Mouse (Mus musculus): ENCODE measurements at regions not wholly inside any gene's neighbourhood (a gene's known extent, or its start where the extent isn't known, plus 50 kb on each side); places are given as distances from the start of the nearest gene placed in this dataset.

DNA sequence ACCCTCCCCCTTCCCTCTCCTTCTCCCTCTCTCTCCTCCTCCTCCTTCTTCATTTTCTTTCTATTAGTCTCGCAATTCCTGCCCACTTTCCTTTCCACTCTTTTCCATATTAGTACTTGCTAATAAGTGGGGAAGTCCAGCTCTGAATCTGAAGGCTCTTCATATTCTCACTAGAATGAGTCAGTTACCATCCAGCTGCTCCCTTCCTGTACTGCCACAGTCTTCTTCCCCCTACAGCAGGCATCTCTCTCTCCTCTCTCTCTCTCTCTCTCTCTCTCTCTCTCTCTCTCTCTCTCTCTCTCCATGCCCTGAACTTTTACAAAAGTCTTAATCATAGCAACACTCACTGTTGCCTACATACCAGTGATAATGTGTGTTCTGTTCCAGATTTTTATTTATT, 226.6 kb upstream of the Pter start:
- no peak for DNase-seq (ENCODE audit: low spot score in 2 of 2)

DNA sequence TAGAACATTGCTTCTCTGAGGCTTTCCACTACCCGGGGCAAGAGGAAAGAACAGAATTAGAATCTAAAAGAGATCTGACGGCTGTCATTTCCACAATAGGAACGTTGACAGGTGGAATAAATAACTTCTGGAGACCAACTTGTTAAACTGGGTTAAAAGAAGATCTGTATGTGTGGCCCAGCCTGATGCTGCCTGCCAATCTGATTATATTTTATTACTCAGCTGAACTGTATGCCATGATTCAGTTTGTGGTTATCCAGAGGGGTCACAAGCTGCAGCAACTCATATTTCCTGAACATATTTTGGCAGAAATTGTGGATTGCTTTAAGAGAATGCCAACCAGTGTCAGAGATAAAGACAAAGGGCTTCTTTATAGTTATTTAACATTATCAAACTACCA, 224.5 kb upstream of the Pter start:
- DNase-seq (ENCODE audit: low spot score in 2 of 2): no peak

DNA sequence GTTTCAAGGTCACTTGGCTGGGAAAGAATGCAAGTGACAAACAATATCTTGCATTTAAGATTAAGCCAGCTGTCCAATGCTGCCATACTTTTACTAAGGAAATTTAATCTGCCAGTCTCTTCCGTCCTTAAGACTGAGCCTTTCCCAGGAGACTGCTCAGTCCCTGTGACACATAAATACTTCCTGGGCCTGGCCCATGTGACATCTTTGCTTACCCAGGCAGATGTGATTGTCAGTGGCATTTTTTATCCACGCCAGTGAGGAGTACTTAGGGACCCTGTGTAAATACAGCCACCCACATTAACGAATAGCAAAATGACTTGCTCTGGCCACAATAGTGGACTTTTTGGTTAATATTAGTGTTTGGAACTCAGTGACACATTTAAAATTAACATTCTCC, 216.3 kb upstream of the Pter start:
- no peak for DNase-seq (ENCODE audit: low spot score in 2 of 2)

DNA sequence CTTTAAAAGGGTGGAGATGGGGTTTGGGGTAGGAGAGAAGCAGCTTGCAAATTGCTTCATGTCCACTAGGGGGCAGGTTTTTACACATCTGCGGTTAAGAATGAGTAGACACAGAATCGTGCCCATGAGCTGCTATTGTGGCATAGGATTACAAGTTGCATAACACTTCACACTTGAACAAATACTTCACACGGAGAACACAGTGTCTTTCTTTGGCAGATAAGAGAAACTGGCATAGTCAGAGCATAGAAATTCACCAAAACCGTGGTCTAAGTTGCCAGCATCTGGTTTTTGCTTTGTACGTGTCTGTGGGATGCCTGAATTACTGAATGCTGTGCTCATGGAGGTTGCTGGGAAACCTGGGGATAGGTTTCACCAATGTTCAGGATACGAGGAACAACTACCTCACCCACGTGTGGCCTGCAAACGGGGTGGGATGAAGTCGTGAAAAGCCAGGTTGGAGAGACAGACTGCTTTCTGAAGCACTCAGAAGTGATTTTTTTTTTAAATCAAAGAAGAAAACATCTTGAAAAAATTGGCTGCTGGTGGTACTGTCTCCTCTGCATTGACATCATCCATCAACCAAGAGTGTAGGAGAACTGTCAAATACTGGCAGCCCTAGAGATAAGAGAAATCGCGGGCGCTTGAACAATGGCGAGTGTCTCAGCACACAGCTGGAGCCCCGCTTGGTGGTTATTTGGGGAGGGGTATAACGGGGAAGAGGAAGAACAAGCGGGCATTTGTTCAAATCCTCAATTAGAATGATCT, 214.5 kb upstream of the Pter start:
- DNase-seq (ENCODE audit: low spot score in 2 of 2): peak; percentile 59 to 76

DNA sequence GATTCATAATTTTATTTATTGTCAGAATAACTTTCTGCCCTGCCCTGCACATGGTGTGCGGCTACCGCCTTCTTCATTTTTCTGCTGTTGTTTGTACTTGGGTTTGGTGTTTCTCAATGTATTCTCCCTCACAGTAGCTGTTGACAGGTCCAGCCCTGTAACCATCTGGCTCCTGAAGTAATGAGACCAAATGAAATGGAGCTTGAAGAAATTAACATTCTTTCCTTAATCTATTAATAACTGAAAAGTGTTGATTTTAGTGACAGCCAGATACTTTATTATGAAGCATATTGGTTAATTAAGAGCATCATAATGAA, 214.0 kb upstream of the Pter start:
- DNase-seq (ENCODE audit: low spot score in 2 of 2): peak in 1 of 2 experiments; percentile 13

DNA sequence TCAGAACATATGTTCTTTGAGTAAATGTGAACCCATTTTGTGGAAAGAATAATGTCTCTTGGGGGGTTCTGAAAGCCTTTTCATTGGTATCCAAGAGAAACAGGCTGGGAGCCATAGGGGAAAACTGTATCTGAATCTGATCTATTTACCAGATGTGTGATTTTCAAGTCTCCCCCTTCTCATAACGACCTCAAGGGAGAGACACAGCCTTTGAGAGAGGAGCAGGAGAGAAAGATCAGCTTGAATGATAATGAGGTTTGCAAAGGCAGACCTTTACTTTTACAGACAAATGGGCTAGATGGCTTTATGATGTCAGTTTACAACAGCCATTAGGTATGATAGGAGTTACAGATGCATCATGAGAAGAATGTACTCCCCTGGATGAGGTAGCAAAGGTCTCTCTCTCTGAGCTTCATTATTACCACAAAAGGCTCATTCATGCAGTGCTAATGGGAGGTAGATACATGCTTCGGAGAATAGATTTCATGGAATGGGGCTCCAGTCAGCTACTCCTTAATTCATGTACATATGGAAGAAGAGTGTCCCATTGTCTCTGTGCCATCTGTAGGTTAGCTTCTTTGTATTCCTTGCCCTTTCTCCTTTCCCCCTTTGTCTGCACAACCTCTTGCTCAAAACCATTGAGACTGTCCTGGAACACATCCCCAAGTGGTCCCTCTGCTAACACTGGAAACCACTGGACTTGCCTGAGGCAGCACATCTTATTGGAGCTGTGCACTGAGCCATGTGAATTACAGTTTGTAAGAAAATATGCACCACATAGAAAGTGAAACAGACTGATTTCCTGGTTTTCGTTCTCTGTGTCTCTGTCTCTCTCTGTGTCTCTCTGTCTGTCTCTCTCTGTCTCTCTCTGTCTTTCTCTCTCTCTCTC, 207.5 kb upstream of the Pter start:
- DNase-seq (ENCODE audit: low spot score in 2 of 2): no peak

DNA sequence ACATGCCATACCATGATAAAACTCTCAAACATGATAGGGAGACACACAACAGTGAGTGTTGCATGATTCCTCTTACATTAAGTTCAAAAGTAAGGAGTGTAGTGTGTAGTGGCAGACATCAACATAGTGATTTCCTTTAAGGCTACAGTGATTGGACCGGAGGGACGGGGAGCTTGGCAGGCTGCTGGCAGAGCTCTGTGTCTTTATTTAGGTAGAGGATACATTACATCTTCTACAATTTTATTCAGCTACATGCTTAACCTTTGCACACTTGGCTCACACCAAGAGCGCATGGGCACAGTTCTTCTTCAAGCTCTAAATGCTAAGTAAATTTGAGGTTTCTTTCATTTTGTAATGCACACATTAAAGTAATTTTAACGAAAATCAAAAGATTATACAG, 194.6 kb upstream of the Pter start:
- no peak for DNase-seq (ENCODE audit: low spot score in 2 of 2)

DNA sequence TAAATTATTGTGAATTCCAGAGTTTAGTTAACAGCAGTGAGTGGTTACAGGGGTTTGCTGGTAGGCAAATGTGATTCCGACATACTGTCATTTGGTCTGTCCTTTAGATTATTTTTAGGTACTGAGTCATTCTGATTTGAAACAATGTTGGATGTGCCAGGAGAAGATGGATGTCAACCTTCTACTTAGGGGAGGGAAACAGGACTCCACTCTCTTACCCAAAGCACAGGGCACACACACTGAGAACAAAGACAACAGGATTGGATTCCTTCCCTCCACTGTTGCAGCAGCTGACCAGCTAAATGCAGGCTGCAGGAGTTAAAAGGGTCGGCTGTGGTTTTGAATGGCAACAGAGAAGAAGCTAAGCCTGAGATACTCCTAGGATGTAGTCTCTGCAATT, 186.7 kb upstream of the Pter start:
- no peak for DNase-seq (ENCODE audit: low spot score in 2 of 2)

DNA sequence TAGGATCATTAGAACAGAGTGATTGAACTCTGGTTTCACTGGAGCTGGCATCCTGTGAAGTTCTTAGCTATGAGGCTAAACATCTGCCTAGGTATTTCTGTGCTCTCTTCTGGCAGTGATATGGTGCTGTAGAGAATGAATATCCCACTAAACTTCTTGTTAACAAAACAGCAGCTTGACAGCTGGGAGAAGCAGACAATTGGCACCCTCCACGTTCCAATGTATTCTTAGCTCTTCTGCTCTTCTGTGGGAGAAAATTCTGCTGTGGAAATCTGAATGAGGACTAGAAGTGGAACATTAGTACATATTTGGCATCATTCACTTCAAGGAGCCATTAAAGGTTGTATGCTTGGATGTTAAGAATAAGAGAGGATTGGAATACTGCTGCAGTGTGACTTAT, 177.0 kb upstream of the Pter start:
- DNase-seq (ENCODE audit: low spot score in 2 of 2): peak; percentile 31 to 43

DNA sequence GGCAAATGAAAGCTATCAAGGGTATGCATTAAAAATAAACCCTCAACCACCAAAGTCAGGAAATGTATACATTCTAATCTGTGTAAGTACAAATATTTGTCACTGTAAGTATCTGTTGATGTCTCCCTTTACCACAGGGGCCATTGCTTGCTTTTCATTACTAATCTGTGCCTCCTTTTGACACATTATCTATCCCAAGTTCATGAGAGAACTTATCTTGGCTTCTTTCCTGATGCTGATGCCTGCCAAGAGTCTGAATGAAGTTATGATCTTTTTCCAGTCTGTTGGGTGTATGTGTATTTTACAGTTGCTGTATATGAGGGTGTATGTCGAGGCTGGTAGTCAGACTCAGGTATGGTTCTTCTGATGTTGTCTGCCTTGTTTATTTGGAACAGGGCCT, 165.0 kb upstream of the Pter start:
- DNase-seq (ENCODE audit: low spot score in 2 of 2): no peak

DNA sequence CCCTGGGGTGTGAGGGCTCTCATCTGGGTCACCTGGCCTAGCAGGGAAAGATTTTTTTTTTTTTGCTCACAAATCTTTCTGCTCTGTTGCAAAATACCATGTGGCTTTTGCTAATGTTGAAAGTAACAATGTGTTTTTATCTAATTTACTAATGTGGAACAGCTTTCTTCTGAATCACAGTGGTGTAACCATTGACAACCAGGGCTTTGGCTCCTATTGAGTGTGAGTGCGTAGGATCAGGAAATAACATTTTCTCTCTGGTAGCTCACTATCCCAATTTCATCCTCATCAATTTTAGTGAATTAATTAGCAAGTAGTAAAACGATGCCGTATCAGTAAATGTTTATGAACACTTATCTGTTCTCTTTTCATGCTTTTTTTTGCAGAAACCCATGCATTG, 163.9 kb upstream of the Pter start:
- peak; percentile 20 to 82 for DNase-seq (ENCODE audit: low spot score in 2 of 2)

DNA sequence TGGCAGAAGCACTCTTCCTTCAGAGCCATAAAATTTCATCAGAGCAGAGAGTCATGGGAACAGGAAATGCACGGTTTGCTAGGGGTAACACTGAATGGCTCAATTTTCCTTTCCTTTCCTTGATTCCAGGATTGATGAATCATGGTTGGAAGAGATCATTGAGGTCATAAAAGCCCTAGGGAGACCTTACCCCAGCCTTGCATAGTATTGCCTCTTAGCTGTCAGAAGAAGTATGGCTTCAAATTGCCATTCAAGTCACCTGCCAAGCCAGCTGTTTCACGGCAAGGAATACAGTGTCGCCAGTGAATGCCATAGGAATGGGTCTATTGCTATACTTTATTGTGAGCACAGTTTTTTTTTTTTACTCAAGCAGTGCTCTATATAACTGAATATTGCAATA, 162.4 kb upstream of the Pter start:
- no peak for DNase-seq (ENCODE audit: low spot score in 2 of 2)

DNA sequence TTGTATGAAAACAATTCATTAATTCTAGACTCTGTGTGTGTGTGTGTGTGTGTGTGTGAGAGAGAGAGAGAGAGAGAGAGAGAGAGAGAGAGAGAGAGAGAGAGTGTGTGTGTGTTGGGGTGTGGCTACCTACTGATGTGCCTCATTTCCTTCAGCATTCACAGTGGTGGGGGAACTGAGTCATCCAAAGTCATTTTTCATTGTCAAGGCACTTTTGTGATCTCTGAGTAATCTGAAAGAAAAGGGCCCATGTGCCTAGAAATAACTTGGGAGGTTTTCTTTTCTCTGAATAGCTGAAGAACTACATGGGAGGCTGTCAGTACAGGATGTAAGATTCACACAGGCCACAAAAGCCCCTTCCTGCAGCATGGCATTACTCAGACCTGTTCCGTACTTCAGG, 159.3 kb upstream of the Pter start:
- no peak for DNase-seq (ENCODE audit: low spot score in 2 of 2)

DNA sequence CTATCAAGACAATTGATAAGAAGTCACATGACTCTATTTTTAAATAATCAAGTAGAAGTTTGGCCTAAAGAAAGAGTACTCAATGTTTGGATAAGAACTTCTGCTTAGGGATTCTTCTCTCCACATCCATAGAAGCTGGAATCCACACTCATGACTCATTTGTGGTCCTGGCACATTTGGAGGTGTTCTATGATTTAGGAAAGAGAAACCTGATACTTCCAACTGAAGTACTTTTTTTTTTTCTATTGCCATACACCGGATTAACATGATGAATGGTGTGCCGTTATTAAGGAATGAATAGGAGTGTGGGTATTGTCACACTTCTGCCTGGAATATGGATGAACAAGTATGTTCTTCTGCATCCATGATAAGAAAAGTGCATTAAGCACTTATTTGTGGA, 158.5 kb upstream of the Pter start:
- DNase-seq (ENCODE audit: low spot score in 2 of 2): no peak

DNA sequence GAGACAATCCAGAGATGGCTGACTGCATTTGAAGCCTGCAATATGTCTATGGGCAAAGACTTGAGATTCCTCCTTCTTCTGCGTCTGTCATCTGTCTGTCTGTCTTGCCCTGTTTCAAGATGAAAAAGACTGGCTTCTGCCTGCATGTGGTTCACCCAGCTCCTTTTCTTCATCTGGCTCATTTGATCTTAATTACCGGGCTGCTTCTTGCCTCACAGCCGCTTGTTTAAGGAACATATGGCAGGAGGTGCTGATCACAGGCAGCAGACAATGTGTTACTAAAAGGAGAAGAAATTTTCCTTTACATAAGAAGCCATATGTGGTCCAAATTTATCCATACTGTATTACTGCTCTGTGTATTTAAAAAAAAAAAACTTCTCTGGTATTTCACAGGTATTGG, 147.0 kb upstream of the Pter start:
- DNase-seq (ENCODE audit: low spot score in 2 of 2): peak; percentile 15 to 51

DNA sequence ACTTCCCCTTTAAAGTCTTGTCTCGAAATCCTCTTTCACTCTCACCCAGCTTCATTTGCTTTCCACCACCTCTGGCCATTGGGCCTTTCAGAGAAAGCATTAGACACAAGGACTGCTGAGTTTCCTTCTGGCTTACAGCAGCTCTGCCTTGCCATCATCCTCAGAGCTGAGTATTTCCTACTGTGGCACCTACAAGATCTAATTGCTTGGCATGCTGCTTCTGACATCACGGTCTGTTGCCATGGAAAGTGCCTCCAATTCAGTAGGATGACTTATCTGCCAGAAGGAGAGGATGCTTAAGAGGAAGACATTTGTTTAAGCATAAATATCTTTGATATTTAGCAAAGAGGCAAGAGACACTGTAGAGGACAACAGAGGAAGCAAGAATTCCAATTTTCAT, 146.1 kb upstream of the Pter start:
- DNase-seq (ENCODE audit: low spot score in 2 of 2): peak in 1 of 2 experiments; percentile 24

DNA sequence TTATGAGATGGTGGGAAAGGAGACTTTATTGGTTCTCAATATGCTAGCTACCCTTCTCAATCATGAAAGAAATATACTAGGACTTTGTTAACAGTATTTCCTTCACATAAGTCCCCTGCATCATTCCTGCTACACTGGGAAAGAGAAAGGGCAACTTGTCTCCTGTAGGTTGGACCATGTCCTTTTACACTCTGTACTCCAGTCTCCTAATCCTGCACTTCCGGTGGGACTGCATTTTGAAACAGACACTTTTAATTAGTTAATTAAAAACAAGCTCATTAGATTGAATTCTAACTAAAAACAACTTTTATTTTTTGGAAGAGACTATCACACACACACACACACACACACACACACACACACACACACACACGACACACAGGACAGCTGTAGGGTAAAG, 131.2 kb upstream of the Pter start:
- no peak for DNase-seq (ENCODE audit: low spot score in 2 of 2)

DNA sequence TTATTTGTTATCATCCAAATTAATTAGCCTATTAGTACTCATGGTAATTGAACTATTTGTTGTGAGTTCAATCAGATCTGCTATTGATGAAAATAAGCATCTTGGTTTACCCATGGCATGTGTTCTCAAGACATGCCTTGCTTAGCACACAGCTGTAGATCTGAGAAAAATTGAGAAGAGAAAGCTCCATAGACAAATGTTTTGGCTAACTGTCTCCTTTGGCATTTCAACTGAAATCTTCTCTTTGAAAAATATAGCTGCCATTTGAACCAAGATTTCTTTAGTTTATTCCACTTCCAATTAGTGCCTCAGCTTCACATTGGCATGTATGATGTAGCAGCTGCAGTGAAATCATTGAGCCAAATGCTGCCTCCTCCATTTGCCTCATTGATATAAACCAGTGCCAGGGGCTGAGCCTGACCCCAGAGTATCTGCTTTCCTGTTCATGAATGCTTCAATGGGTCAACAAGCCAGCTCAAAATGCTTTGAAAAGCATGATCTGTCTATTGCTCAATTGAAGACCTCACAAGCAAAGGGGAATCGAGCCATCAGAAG, 126.1 kb upstream of the Pter start:
- peak; percentile 32 to 71 for DNase-seq (ENCODE audit: low spot score in 2 of 2)

DNA sequence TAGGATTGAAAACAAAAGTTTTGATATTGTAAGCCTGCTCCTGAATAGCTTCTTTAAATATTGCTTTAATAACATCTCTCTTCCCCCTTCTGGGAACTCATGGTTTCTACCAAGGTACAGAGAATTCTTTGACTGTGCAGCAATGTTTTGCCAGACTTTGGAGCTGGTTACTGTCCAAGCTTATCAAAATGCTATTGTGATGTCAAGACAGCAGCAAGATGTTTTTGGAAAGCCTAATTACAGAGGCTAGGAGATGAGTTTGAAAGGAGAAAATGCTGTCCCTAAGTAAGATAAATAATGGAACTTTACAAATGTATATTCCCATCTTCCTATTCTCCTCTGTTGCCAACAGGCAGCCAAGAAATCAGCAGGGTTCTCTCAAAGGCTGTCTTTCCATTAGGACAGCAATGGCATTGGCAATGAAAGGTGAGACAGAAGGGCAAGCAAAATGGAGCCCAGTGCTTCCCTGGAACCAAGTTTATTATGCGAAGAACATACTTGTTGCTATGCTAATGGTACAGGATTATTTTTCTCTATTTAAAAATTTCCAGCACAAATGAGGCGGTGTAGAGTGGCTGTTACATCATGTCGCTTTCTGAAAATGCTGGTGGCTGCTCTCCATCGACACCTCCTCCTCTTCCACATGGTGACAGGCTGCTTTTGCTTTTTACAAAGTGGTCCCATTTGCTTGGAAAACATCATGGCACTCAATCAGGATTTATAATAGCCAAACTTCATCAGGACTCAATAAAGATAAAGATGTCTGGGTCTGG, 124.5 kb upstream of the Pter start:
- peak; percentile 24 to 85 for DNase-seq (ENCODE audit: low spot score in 2 of 2)

DNA sequence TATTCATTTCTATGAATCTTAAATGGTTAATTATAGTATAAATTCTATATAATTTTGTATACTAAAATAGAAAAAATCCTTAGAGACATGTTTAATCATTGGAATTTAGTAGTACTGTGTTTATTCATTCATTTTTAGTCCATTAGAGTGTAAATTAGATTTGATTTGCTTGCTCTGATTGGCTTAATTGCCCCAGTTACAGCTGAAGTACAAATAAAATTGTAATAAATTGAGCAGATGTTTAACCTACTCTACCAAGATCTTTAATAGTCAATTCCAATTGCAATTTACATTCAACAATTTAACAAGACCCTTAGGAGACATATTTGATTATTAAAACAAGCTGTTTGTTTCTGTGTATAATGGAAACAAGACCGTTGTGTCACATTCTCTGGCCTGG, 121.2 kb upstream of the Pter start:
- DNase-seq (ENCODE audit: low spot score in 2 of 2): no peak

DNA sequence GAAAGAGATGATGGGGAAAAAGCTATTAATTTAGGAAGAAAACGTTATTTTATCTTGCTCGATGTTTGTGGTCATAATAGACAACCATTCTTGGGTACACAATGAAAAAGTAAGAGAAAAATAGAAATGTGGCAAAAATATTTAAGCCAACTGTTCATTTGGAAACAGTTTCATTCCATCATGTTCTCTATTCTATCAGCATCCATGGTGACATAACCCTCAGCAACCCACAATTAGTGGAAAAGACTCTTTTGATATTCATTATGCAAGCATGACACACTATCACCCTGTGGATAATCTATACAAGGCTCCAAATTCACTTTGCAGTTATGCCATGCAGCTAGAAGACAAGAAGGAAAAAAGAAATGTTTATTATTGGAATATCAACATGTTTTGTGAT, 118.7 kb upstream of the Pter start:
- peak in 1 of 2 experiments; percentile 52 for DNase-seq (ENCODE audit: low spot score in 2 of 2)

DNA sequence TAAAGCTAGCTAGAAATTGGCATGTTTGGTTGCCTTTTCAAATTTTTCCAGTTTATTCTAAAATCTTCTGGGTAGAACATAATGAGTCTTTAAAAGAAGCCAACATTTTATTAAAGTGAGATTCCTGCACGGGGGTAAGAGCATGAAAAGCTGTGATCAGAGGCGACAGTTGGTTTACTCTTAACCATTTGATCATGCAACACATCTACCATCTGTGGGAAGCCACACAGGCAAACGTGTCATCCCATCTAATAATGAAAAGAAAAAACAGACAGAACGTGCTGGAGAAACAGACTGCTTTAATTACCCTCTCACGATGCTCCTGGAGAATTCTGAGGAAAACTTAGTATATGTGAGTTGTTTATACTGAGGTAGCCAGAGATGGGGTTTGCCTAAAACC, 115.4 kb upstream of the Pter start:
- peak in 1 of 2 experiments; percentile 78 for DNase-seq (ENCODE audit: low spot score in 2 of 2)

Data from layer of hippocampus, postnatal 14 days (tissue).